Mouse (Mus musculus) CH12.LX (cell line): ENCODE results near the gene Skp2.

Source experiments
- CHD1 ChIP-seq: IDR thresholded peaks from 2 replicates; pipeline ENCODE4 v1.6.1; 2012; ENCODE audit warnings: low read depth, low read length, improper control_type of control experiment, inconsistent platforms
- CHD2 ChIP-seq: IDR thresholded peaks from 2 replicates; pipeline ENCODE4 v1.6.1; 2011; ENCODE audit warnings: low read length, improper control_type of control experiment
- CTCF ChIP-seq, 2 experiments: IDR thresholded peaks in 1 of 2; conservative IDR thresholded peaks in 1 of 2; 2 replicates each; pipeline ENCODE4 v1.5.1; 2011 to 2012; ENCODE audit warnings: low read depth in 2 of 2, low read length in 2 of 2, improper control_type of control experiment in 1 of 2, inconsistent platforms in 1 of 2, mild to moderate bottlenecking in 1 of 2, moderate library complexity in 1 of 2
- E2F4 ChIP-seq: IDR thresholded peaks from 2 replicates; pipeline ENCODE4 v1.6.1; 2011; ENCODE audit warnings: low read depth, low read length, improper control_type of control experiment; ENCODE audit not compliant: insufficient replicate concordance
- ELF1 ChIP-seq: IDR thresholded peaks from 2 replicates; pipeline ENCODE4 v1.6.1; 2014; ENCODE audit warnings: low read depth, mild to moderate bottlenecking, inconsistent platforms, low read length, improper control_type of control experiment
- EP300 ChIP-seq: IDR thresholded peaks from 2 replicates; pipeline ENCODE4 v1.6.1; 2011; ENCODE audit warnings: low read length, improper control_type of control experiment
- MAX ChIP-seq: IDR thresholded peaks from 2 replicates; pipeline ENCODE4 v1.6.1; 2011; ENCODE audit warnings: low read length, improper control_type of control experiment
- POLR2A ChIP-seq: IDR thresholded peaks from 2 replicates; pipeline ENCODE4 v1.6.1; 2011; ENCODE audit warnings: low read depth, mild to moderate bottlenecking, improper control_type of control experiment, low read length
- TCF12 ChIP-seq: IDR thresholded peaks from 2 replicates; pipeline ENCODE4 v1.6.1; 2014; ENCODE audit warnings: low read depth, mild to moderate bottlenecking, inconsistent platforms, low read length, improper control_type of control experiment
- USF2 ChIP-seq: conservative IDR thresholded peaks from 2 replicates; pipeline ENCODE4 v1.6.1; 2011; ENCODE audit warnings: low read depth, low read length, improper control_type of control experiment

GRCm38 (mm10) chr15:9073067-9073608, 82.1 kb downstream of the Skp2 start:
- TF ChIP-seq EP300: no peak
- no peak for TF ChIP-seq CHD1
- no peak for TF ChIP-seq CTCF (conservative IDR thresholded peaks at IDR 0.05 in 1 of 2, IDR thresholded peaks at IDR 0.05 in 1 of 2; ENCODE audit: low read depth in 2 of 2, low read length in 2 of 2)
- no peak for TF ChIP-seq E2F4
- no peak for TF ChIP-seq POLR2A
- TF ChIP-seq CHD2: no peak
- no peak for TF ChIP-seq MAX
- no peak for TF ChIP-seq TCF12
- TF ChIP-seq USF2: no peak
- no peak for TF ChIP-seq ELF1
